Mouse (Mus musculus) E14TG2a.4 (cell line): ENCODE measurements around the gene Clp1.

Experiments used
- CTCF ChIP-seq: conservative IDR thresholded peaks from 2 replicates; pipeline ENCODE4 v1.5.1; 2014; ENCODE audit warnings: low read length
- NANOG ChIP-seq: IDR thresholded peaks from 2 replicates; pipeline ENCODE4 v1.6.1; 2014; ENCODE audit warnings: borderline replicate concordance, low read length, mixed read lengths
- POU5F1 ChIP-seq: IDR thresholded peaks from 2 replicates; pipeline ENCODE4 v1.6.1; 2014; ENCODE audit warnings: low read length, borderline replicate concordance

DNA sequence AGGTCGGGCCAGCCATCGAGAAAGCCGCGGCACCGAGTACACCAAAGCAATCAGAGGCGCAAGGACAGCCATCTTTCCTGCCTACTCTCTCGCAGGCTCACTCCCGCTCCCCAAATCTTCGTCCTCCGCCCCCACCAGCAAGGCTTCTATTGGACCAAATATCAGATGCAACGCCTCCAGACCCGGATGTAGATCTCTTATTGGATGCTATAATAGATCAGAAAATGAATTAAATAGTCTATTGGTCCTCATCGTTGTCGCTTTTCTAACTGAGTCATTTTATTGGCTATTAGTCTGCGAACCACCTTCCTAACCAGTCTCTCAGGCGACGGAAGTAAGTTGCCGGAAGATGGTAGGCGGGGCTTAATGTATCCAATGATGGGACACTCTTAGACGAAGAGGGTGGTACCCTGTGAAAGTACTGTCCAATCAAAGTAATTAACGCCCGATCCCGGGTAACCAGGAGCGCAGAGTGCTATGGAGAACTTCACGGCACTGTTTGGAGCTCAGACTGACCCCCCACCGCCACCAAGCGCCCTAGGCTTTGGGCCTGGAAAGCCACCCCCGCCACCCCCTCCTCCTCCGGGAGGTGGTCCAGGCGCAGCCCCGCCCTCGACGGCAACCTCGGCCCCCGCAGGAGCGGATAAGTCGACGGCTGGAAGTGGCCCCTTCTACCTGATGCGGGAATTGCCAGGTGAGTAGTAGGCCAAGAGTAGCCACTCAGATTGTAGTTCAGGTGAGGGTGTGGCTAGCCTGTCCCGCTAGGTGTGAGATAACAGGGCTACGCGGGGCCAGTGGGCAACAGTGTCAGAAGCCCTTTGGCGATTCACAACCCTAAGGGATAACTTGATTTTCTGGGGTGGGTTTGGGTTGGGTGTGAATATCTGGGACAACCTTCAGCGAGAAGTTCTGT is 48.9 kb downstream of the Clp1 start, which contains the start of the genes Gm28635 and Med19:
- no peak for TF ChIP-seq CTCF
- TF ChIP-seq NANOG = no peak
- TF ChIP-seq POU5F1 = no peak
